In the genomic region with DNA sequence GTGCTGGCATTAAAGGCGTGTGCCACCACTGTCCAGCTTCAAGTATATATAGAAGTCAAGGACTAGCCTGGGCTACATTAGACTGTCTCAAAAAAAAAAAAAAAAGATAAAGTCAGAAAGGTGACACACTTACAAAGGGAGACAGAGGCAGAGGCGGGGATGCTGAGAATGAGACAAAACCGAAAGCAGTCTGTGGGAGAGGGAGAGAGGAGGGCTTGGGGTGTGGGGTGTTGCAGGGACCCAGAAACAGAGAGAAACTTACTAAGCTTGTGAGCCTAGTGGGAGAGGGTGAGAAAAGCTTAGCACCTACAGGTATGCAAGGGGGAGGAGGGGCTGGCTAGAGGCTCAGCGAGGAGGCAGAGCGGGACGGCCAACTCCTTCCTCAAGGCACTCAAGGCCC, we compare ENCODE assay signal across 1 mouse cellular context.
TF ChIP-seq lines count a peak whose summit lies in the region.

No protein-coding gene starts in this region.

TF ChIP-seq in MEL, 35 proteins besides CTCF, POLR2A, EP300 and RAD21 (continued from another document):
- no peak for TF ChIP-seq TAL1 (IDR thresholded peaks at IDR 0.05; ENCODE audit: low read length)
- TF ChIP-seq POLR2AphosphoS5 (IDR thresholded peaks at IDR 0.05; ENCODE audit: borderline replicate concordance, low read depth, low read length) = no peak
